ENCODE assay signal across 9 mouse cellular contexts in the genomic region with DNA sequence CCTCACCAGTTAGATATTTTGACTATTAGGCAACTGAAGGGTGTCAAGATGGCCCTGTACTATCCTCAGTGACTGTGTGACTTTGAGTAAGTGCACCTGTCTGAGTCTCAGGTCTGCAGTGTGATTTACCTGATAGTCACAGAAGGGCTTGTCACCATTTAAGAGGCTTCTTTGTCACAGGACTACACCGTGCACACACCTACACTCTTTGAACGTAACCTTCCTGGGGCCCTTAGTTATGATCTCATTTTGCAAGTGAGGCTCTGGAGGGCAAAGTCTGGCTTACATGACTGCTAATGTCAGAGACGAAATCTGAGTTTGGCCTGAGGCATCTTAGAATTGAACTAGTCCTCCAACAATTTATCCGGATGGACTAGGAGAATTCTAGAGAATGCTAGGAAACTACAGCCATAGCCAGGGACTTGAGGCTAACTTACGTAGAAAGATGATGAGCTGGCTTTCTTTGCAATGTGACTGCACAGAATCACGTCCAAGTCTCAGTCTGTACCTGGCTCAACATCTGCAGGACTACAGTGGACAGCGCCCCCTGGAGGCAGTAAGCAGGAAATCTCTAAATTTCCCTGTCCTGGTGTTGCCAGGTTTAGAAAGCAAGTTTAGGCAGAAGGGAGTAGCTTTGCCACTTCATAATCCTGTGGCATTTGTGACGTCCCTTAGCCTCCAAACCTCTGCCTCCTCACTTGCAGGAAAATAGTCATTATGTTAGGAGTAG. TPM values are rescaled to one million over a fixed set of nuclear protein-coding genes. Genes with fewer than 3 reads are reported as not detected.
DNase-seq lines count a peak whose midpoint lies in the region; ATAC-seq and TF ChIP-seq lines count a peak whose summit lies in the region.
"Had no signal": no experiment of that assay in that cellular context is flagged by ENCODE, and none has a peak within 500 bp of the region (broad histone marks: within the 10 kb centered on the region; RNA-seq: fewer than 3 reads in every experiment).

No protein-coding gene starts in this region.

- H3K27ac ChIP-seq in kidney, embryonic 14.5 days (ENCODE audit: low read depth, low read length) = no peak overlapping the region
- no peak overlapping the region for H3K27ac ChIP-seq in ES-E14 (ENCODE audit: insufficient read depth, low read depth, low read length, poor library complexity, severe bottlenecking)
- H3K27ac ChIP-seq in bone marrow macrophage, adult 2 months (ENCODE audit: insufficient read depth, low read depth, low read length) = no peak overlapping the region
- no peak overlapping the region for H3K27ac ChIP-seq in midbrain, postnatal 0 days (ENCODE audit: low read depth, low read length)
- H3K27ac ChIP-seq: midbrain, embryonic 12.5 days had no signal

- ATAC-seq in kidney, embryonic 14.5 days (ENCODE audit: low FRiP score, low TSS enrichment) = no peak
- no peak for ATAC-seq in midbrain, postnatal 0 days (ENCODE audit: low FRiP score)

- TF ChIP-seq CTCF in bone marrow macrophage, adult 2 months (IDR thresholded peaks at IDR 0.05; ENCODE audit: low read depth, low read length) = peak; percentile 74
- peak; percentile 93 for TF ChIP-seq CTCF in midbrain, postnatal 0 days (IDR thresholded peaks at IDR 0.05)

- no peaks in the 10 kb centered on the region for H3K9me3 ChIP-seq in kidney, embryonic 14.5 days (ENCODE audit: control insufficient read depth, low read length)
- H3K9me3 ChIP-seq in ES-E14 (ENCODE audit: control insufficient read depth, insufficient read depth, low read depth, low read length) = no peaks in the 10 kb centered on the region
- no peaks in the 10 kb centered on the region for H3K9me3 ChIP-seq in midbrain, postnatal 0 days (ENCODE audit: low read length)
- H3K9me3 ChIP-seq: midbrain, embryonic 12.5 days had no signal

- no peak overlapping the region for H3K4me2 ChIP-seq in kidney, embryonic 14.5 days (replicated peaks; ENCODE audit: low read depth, low read length)
- H3K4me2 ChIP-seq in midbrain, postnatal 0 days (ENCODE audit: low read depth, low read length, poor library complexity, severe bottlenecking) = no peak overlapping the region
- H3K4me2 ChIP-seq: midbrain, embryonic 12.5 days had no signal

- 42% methylated on average over 8 of the region's 8 CpGs for whole genome bisulfite sequencing in kidney, embryonic 14.5 days
- WGBS in midbrain, postnatal 0 days = 38% methylated on average over 8 of the region's 8 CpGs

- H3K36me3 ChIP-seq in kidney, embryonic 14.5 days (ENCODE audit: control insufficient read depth, insufficient read depth, low read length) = no peaks in the 10 kb centered on the region
- no peaks in the 10 kb centered on the region for H3K36me3 ChIP-seq in ES-E14 (ENCODE audit: control insufficient read depth, insufficient read depth, low read length, poor library complexity, severe bottlenecking)
- no peaks in the 10 kb centered on the region for H3K36me3 ChIP-seq in midbrain, postnatal 0 days (ENCODE audit: insufficient read depth, low read length)
- H3K36me3 ChIP-seq: midbrain, embryonic 12.5 days had no signal

- no peak overlapping the region for H3K4me3 ChIP-seq in kidney, embryonic 14.5 days (ENCODE audit: low read length)
- H3K4me3 ChIP-seq in ES-E14 (ENCODE audit: insufficient read depth in 1 of 2, low read depth in 1 of 2, low read length in 2 of 2, poor library complexity in 1 of 2, severe bottlenecking in 1 of 2) = no peak overlapping the region
- H3K4me3 ChIP-seq in bone marrow macrophage, adult 2 months (ENCODE audit: insufficient read depth, low read length) = no peak overlapping the region
- no peak overlapping the region for H3K4me3 ChIP-seq in midbrain, postnatal 0 days (ENCODE audit: low read depth, low read length)
- H3K4me3 ChIP-seq: midbrain, embryonic 12.5 days had no signal

- H3K27me3 ChIP-seq in kidney, embryonic 14.5 days (ENCODE audit: control insufficient read depth, insufficient read depth, low read length) = peaks cover 40% of the 10 kb centered on the region
- peaks cover 36% of the 10 kb centered on the region for H3K27me3 ChIP-seq in midbrain, postnatal 0 days (ENCODE audit: insufficient read depth, low read length)

- H3K4me1 ChIP-seq in kidney, embryonic 14.5 days (ENCODE audit: control insufficient read depth, insufficient read depth, low read length) = 0 out of 2 replicates have a peak, but pooled peaks cover 3% of the 10 kb centered on the region
- H3K4me1 ChIP-seq in ES-E14 (ENCODE audit: control insufficient read depth in 2 of 2, insufficient read depth in 2 of 2, low read length in 2 of 2, poor library complexity in 1 of 2) = peaks cover 1 to 7% of the 10 kb centered on the region in 2 experiments; a peak in 3 of 4 replicates
- peaks cover 17% of the 10 kb centered on the region for H3K4me1 ChIP-seq in bone marrow macrophage, adult 2 months (ENCODE audit: control insufficient read depth, insufficient read depth, low read length)
- H3K4me1 ChIP-seq in midbrain, postnatal 0 days (ENCODE audit: insufficient read depth, low read length) = no peaks in the 10 kb centered on the region

- no peak overlapping the region for H3K9ac ChIP-seq in kidney, embryonic 14.5 days (ENCODE audit: low read depth, low read length)
- H3K9ac ChIP-seq in ES-E14 (ENCODE audit: insufficient read depth, low read depth, low read length, poor library complexity, severe bottlenecking) = no peak overlapping the region
- H3K9ac ChIP-seq in midbrain, postnatal 0 days (replicated peaks; ENCODE audit: low read length, poor library complexity, severe bottlenecking) = no peak overlapping the region
- H3K9ac ChIP-seq: midbrain, embryonic 12.5 days had no signal

- in situ Hi-C loops in ES-E14 (cut with MboI; ENCODE audit: low sequenced_read_pairs in 2 of 2, unreplicated experiment in 2 of 2) = no loop called here

- TF ChIP-seq POLR2A in bone marrow macrophage, adult 2 months (IDR thresholded peaks at IDR 0.05; ENCODE audit: borderline replicate concordance, low read depth, low read length) = no peak

- peak; percentile 60 for DNase-seq in kidney, adult 18-20 months
- peak; percentile 33 for DNase-seq in ES-E14 (ENCODE audit: low read depth, low spot score)
- peak; percentile 10 for DNase-seq in gastrocnemius, adult 8-10 months (ENCODE audit: low spot score in 2 of 2)
- DNase-seq in layer of hippocampus, postnatal 25 days (ENCODE audit: extremely low spot score in 1 of 2, low spot score in 1 of 2) = peak; percentile 9 to 21
- DNase-seq in midbrain, postnatal 0 days (ENCODE audit: low spot score) = peak; percentile 71
- DNase-seq in thymus, postnatal 25 days = peak; percentile 59

TF ChIP-seq in ES-E14, 5 proteins besides CTCF, POLR2A, EP300 and RAD21:
- TF ChIP-seq MAFK (IDR thresholded peaks at IDR 0.05; ENCODE audit: insufficient read depth, low read depth, low read length) (no peak), HCFC1 (IDR thresholded peaks at IDR 0.05; ENCODE audit: borderline replicate concordance, insufficient read depth, low read length) (no peak), ZC3H11A (IDR thresholded peaks at IDR 0.05; ENCODE audit: borderline replicate concordance, low read depth, low read length) (peak; percentile 43; the same call in 1 of the 2 replicates), ZNF384 (IDR thresholded peaks at IDR 0.05; ENCODE audit: low read depth, low read length) (no peak)

RNA-seq across cellular contexts. Expression of a gene that starts 2.3 kb away (rescaled TPM):
- polyA plus RNA-seq in kidney, embryonic 14.5 days (2014; fragmentation: Nextera tagmentation; extraction: Ambion mirVana) = 1.1 and 1.7 TPM in 2 replicates
- 0.16 and 0.22 TPM in 2 replicates for total RNA-seq in ES-E14 (2012; rRNA removed)
- polyA plus RNA-seq in bone marrow macrophage, adult 2 months (2012; ENCODE audit: insufficient read depth, insufficient read length, missing spikeins) = not detected in 2 replicates
- total RNA-seq in gastrocnemius, adult 8-10 months (2022) = 1 to 10 TPM in 1 of 4 experiments, under 1 TPM in 3; 0.77 to 1.2 (median 0.87) TPM
- total RNA-seq in layer of hippocampus, postnatal 25 days (2021) = under 1 TPM; 0.31 to 0.54 TPM
- total RNA-seq in midbrain, postnatal 0 days (2014; rRNA removed) = 0.22 and 1.3 TPM in 2 replicates
- 0.38 TPM in 2 replicates for polyA plus RNA-seq in midbrain, postnatal 0 days (2015; fragmentation: Nextera tagmentation; extraction: Ambion mirVana)

Comparison
In these comparisons a context has a peak if more than half of its experiments do, and no peak if none do; other contexts are left out.
1. DNase-seq: peak in every context shown above with its lines; median percentile 71 in midbrain, postnatal 0 days; 60 in kidney, adult 18-20 months; 59 in thymus, postnatal 25 days; 33 in ES-E14; 15 in layer of hippocampus, postnatal 25 days; 10 in gastrocnemius, adult 8-10 months.